Comparison of ENCODE assay signal across 15 mouse cellular contexts in genomic region chr3:152495415-152495898, GRCm38 (mm10).
A peak's percentile ranks its signal among the peaks of the same experiment; 100 is the strongest.
DNase-seq lines count a peak whose midpoint lies in the region; ATAC-seq and TF ChIP-seq lines count a peak whose summit lies in the region.
"Had no signal": no experiment of that assay in that cellular context is flagged by ENCODE, and none has a peak within 500 bp of the region (broad histone marks: within the 10 kb centered on the region; RNA-seq: fewer than 3 reads in every experiment).

No protein-coding gene starts in this region.

- H3K4me2 ChIP-seq in forebrain, embryonic 11.5 days (ENCODE audit: low read depth, low read length, severe bottlenecking), result no peak overlapping the region
- no peak overlapping the region for H3K4me2 ChIP-seq in hindbrain, embryonic 12.5 days (replicated peaks)
- H3K4me2 ChIP-seq in myocyte (ENCODE audit: low read depth), result peak overlapping the region; percentile 16
- H3K4me2 ChIP-seq: liver, embryonic 15.5 days; stomach, embryonic 15.5 days had no signal

- ATAC-seq in forebrain, embryonic 11.5 days (replicated peaks; ENCODE audit: low FRiP score), result peak; percentile 31; the same call in 1 of the 2 replicates
- peak; percentile 59 for ATAC-seq in hindbrain, embryonic 12.5 days (ENCODE audit: low FRiP score)
- ATAC-seq: intestine, postnatal 0 days had no signal

- WGBS in forebrain, embryonic 11.5 days, result 69% methylated on average over 8 of the region's 8 CpGs
- WGBS in forebrain, embryonic 10.5 days, result 77% methylated on average over 8 of the region's 8 CpGs
- WGBS in hindbrain, embryonic 12.5 days, result 51% methylated on average over 8 of the region's 8 CpGs

- H3K36me3 ChIP-seq in forebrain, embryonic 11.5 days (ENCODE audit: control insufficient read depth, insufficient read depth, low read length), result no peaks in the 10 kb centered on the region
- H3K36me3 ChIP-seq in forebrain, embryonic 10.5 days (replicated peaks), result no peaks in the 10 kb centered on the region
- H3K36me3 ChIP-seq in hindbrain, embryonic 12.5 days, result no peaks in the 10 kb centered on the region
- H3K36me3 ChIP-seq in myocyte (ENCODE audit: control insufficient read depth, insufficient read depth), result no peaks in the 10 kb centered on the region
- H3K36me3 ChIP-seq: G1E; liver, embryonic 15.5 days; stomach, embryonic 15.5 days had no signal

- no peak overlapping the region for H3ac ChIP-seq in myocyte (ENCODE audit: control insufficient read depth, insufficient read length)

- no peak for TF ChIP-seq CTCF in brain, embryonic 14.5 days (IDR thresholded peaks at IDR 0.05; ENCODE audit: borderline replicate concordance, extremely low read depth, insufficient read depth, insufficient read length)

- H3K9me3 ChIP-seq in forebrain, embryonic 11.5 days (ENCODE audit: control insufficient read depth, low read length), result no peaks in the 10 kb centered on the region
- H3K9me3 ChIP-seq in forebrain, embryonic 10.5 days, result no peaks in the 10 kb centered on the region
- no peaks in the 10 kb centered on the region for H3K9me3 ChIP-seq in hindbrain, embryonic 12.5 days (replicated peaks)
- H3K9me3 ChIP-seq: G1E; liver, embryonic 15.5 days; stomach, embryonic 15.5 days had no signal

- intact Hi-C loops in gastrocnemius, postnatal 14 days (cut with DNase I; ENCODE audit: low total_unique reads), result no loop called here

- no peaks in the 10 kb centered on the region for H3K4me1 ChIP-seq in forebrain, embryonic 11.5 days (replicated peaks; ENCODE audit: control insufficient read depth, insufficient read depth, low read length)
- H3K4me1 ChIP-seq in forebrain, embryonic 10.5 days, result peaks cover 26% of the 10 kb centered on the region
- H3K4me1 ChIP-seq in hindbrain, embryonic 12.5 days, result peaks cover 18% of the 10 kb centered on the region
- H3K4me1 ChIP-seq: liver, embryonic 15.5 days had no signal

- no peak for TF ChIP-seq POLR2A in brain, embryonic 14.5 days (IDR thresholded peaks at IDR 0.05; ENCODE audit: borderline replicate concordance, extremely low read depth, insufficient read depth, insufficient read length, poor library complexity, severe bottlenecking)
- TF ChIP-seq POLR2A in myocyte (IDR thresholded peaks at IDR 0.05; ENCODE audit: insufficient read length, low read depth), result no peak

- no peaks in the 10 kb centered on the region for H3K27me3 ChIP-seq in forebrain, embryonic 11.5 days (ENCODE audit: control insufficient read depth, insufficient read depth, low read length)
- H3K27me3 ChIP-seq in forebrain, embryonic 10.5 days (ENCODE audit: poor library complexity, severe bottlenecking), result no peaks in the 10 kb centered on the region
- no peaks in the 10 kb centered on the region for H3K27me3 ChIP-seq in hindbrain, embryonic 12.5 days
- no peaks in the 10 kb centered on the region for H3K27me3 ChIP-seq in myocyte (ENCODE audit: control insufficient read depth, insufficient read depth, insufficient read length)
- H3K27me3 ChIP-seq: liver, embryonic 15.5 days; stomach, embryonic 15.5 days had no signal

- H3K79me2 ChIP-seq in myocyte (ENCODE audit: control insufficient read depth, insufficient read depth), result no peaks in the 10 kb centered on the region

- no peak for DNase-seq in forebrain, embryonic 11.5 days (ENCODE audit: low spot score)
- no peak for DNase-seq in forebrain, embryonic 10.5 days (ENCODE audit: extremely low spot score, low spot score)
- DNase-seq in brain, embryonic 14.5 days (ENCODE audit: low read depth), result peak; percentile 70
- no peak for DNase-seq in urinary bladder, postnatal 25 days (ENCODE audit: low spot score)
- DNase-seq in layer of hippocampus, postnatal 36 days, result no peak
- DNase-seq in gastrocnemius, postnatal 14 days, result no peak
- DNase-seq: cerebellum, postnatal 36 days; gastrocnemius, postnatal 36 days had no signal

- no peak overlapping the region for H3K9ac ChIP-seq in forebrain, embryonic 11.5 days (ENCODE audit: low read length)
- H3K9ac ChIP-seq in hindbrain, embryonic 12.5 days, result no peak overlapping the region
- H3K9ac ChIP-seq: liver, embryonic 15.5 days; stomach, embryonic 15.5 days had no signal

- H3K27ac ChIP-seq in forebrain, embryonic 11.5 days (ENCODE audit: low read depth, low read length), result no peak overlapping the region
- H3K27ac ChIP-seq in forebrain, embryonic 10.5 days, result no peak overlapping the region
- H3K27ac ChIP-seq in hindbrain, embryonic 12.5 days, result peak overlapping the region; percentile 68; the same call in 1 of the 2 replicates
- H3K27ac ChIP-seq: liver, embryonic 15.5 days; macrophage; stomach, embryonic 15.5 days had no signal

- no peak overlapping the region for H3K4me3 ChIP-seq in forebrain, embryonic 11.5 days (ENCODE audit: low read depth, low read length)
- no peak overlapping the region for H3K4me3 ChIP-seq in forebrain, embryonic 10.5 days
- H3K4me3 ChIP-seq in hindbrain, embryonic 12.5 days, result no peak overlapping the region
- H3K4me3 ChIP-seq in myocyte, result no peak overlapping the region
- H3K4me3 ChIP-seq: liver, embryonic 15.5 days; stomach, embryonic 15.5 days had no signal

TF ChIP-seq in myocyte, 11 proteins besides CTCF, POLR2A, EP300 and RAD21:
- TF ChIP-seq MYOG (IDR thresholded peaks at IDR 0.05; ENCODE audit: control insufficient read depth in 1 of 3, insufficient read depth in 1 of 3, insufficient read length in 2 of 3, low read depth in 2 of 3), result peak; percentile 97 to 100 (median 99)
- peak; percentile 86 to 99 (median 98) for TF ChIP-seq MYOD1 (IDR thresholded peaks at IDR 0.05; ENCODE audit: control insufficient read depth in 1 of 3, insufficient read length in 2 of 3, low read depth in 2 of 3)
- TF ChIP-seq TCF3 (IDR thresholded peaks at IDR 0.05; ENCODE audit: insufficient read length, low read depth), result peak; percentile 89
- TF ChIP-seq REST (IDR thresholded peaks at IDR 0.05; ENCODE audit: insufficient read depth, insufficient read length), result no peak
- no peak for TF ChIP-seq E2F4 (IDR thresholded peaks at IDR 0.05; ENCODE audit: insufficient read depth)
- peak; percentile 95 for TF ChIP-seq TCF12 (IDR thresholded peaks at IDR 0.05; ENCODE audit: insufficient read depth, poor library complexity, severe bottlenecking)
- TF ChIP-seq USF1 (IDR thresholded peaks at IDR 0.05; ENCODE audit: low read depth), result peak; percentile 33
